Mouse (Mus musculus) cortical plate, adult 2 months (tissue): Measurements from ENCODE around the gene Mapk3. TPM values are rescaled to one million over a fixed set of nuclear protein-coding genes. Genes with fewer than 3 reads are reported as not detected.
"Not testable (repeated sequence)": the region's sequence is repeated elsewhere in the genome, so short reads cannot be mapped to it uniquely, and the experiment has no call there.

Source experiments
- H3K27ac ChIP-seq: fragments of 200-500 bp; 2 replicates; pipeline ENCODE4 v1.5.1; 2012; ENCODE audit warnings: low read length, control low read depth, inconsistent platforms; ENCODE audit not compliant: insufficient read depth
- H3K4me1 ChIP-seq: fragments of 200-500 bp; 2 replicates; pipeline ENCODE4 v1.6.1; 2011; ENCODE audit warnings: low read length; ENCODE audit not compliant: control insufficient read depth, insufficient read depth
- H3K4me3 ChIP-seq: fragments of 200-500 bp; 2 replicates; pipeline ENCODE4 v1.5.1; 2011; ENCODE audit warnings: mild to moderate bottlenecking, low read length, control low read depth; ENCODE audit not compliant: insufficient read depth
- CTCF ChIP-seq: fragments of 200-500 bp; IDR thresholded peaks from 2 replicates; pipeline ENCODE4 v1.5.1; 2011; ENCODE audit warnings: mild to moderate bottlenecking, control low read depth, low read length; ENCODE audit not compliant: insufficient read depth; ENCODE audit errors: extremely low read depth
- POLR2A ChIP-seq: fragments of 200-500 bp; IDR thresholded peaks from 2 replicates; pipeline ENCODE4 v1.6.1; 2011; ENCODE audit warnings: mild to moderate bottlenecking, low read length, control low read depth; ENCODE audit not compliant: insufficient read depth; ENCODE audit errors: extremely low read depth
- polyA plus RNA-seq: library from polyadenylated mRNA; depleted of rRNA; stranded (reverse); fragments of >200 nt; gene quantifications from 2 replicates; pipeline ENCODE4 v1.2.3, GENCODE M21; 2012; rRNA removed

Gene Mapk3
- polyA plus RNA-seq = 246 and 283 TPM in 2 replicates

DNA sequence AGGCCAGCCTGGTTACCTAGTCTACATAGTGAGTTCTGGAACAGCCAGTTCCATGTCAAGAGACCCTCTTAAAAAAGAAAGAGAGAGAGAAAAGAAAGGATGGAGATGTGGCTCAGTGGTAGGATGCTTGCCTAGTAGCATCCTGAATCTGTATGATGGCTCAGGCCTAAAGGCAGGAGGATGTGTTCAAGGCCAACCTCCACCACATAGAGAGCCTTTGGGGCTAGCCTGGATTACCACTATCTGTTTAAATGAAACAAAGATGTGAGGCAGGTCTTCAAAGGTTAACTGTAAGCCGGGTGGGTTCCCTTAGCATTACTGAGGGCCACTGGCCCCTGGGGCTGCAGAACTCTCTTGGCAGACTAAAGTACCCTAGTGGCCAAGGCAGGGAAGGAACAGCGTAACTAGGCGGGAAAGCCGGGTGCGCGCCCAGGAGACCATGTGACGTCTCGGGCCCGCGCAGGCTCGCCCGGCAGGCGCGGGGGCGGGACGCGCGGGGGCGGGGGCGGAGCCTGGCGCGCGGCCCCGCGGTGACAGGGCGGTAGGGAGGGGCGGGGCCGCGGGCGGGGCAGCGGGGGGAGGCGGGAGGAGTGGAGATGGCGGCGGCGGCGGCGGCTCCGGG lies at the start of gene Mapk3:
Gene Mapk3 (plus strand): TSS at position 552 of the 622 bp plus-strand sequence.
- H3K27ac ChIP-seq = peak within 1 kb of the TSS; percentile 89
- no peak for TF ChIP-seq POLR2A
- TF ChIP-seq CTCF = peak; percentile 49
- peaks cover 16% of the 10 kb centered on the region for H3K4me1 ChIP-seq
- peak within 1 kb of the TSS; percentile 71 for H3K4me3 ChIP-seq

GRCm38 (mm10) chr7:126710266-126710665 lies 49.1 kb upstream of the Mapk3 start:
- TF ChIP-seq POLR2A (no peak), CTCF (no peak)
- no peak overlapping the region for H3K4me3 ChIP-seq
- H3K4me1 ChIP-seq = no peaks in the 10 kb centered on the region; the same call in 1 of the 2 replicates
- no peak overlapping the region for H3K27ac ChIP-seq

GRCm38 (mm10) chr7:126711910-126712309 lies 47.5 kb upstream of the Mapk3 start:
- Histone ChIP-seq H3K27ac (no peak overlapping the region), H3K4me3 (no peak overlapping the region), H3K4me1 (peaks cover 3% of the 10 kb centered on the region)
- TF ChIP-seq POLR2A (no peak), CTCF (no peak)

- TF ChIP-seq CTCF (no peak), POLR2A (no peak)
- Histone ChIP-seq H3K4me1 (peaks cover 3% of the 10 kb centered on the region), H3K27ac (no peak overlapping the region)
Observed at GRCm38 (mm10) chr7:126715679-126716078, 43.7 kb upstream of the Mapk3 start.

DNA sequence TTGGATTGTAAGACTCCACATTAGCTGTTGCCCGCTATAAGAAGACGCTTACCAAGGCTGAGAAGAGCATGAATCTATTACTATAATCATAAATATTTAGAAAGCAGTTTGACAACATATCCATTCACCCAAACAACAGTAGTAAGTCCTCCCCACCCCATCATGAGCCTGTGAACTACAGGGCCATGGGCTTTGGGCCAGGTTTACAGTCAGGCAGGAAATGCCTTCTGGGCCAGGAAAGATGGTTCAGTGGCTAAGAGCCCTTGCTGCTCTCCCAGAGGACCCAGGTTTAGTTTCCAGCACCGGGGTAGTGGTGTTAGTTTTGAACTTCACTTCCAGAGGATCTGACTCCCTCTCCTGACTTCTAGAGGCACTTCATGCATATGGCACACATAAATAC lies 41.8 kb upstream of the Mapk3 start:
- Histone ChIP-seq H3K4me1 (peaks cover 3% of the 10 kb centered on the region), H3K4me3 (no peak overlapping the region), H3K27ac (no peak overlapping the region)
- no peak for TF ChIP-seq CTCF
- TF ChIP-seq POLR2A = no peak

More at GRCm38 (mm10) chr7:126715679-126716078, 43.7 kb upstream of the Mapk3 start:
- no peak overlapping the region for H3K4me3 ChIP-seq

DNA sequence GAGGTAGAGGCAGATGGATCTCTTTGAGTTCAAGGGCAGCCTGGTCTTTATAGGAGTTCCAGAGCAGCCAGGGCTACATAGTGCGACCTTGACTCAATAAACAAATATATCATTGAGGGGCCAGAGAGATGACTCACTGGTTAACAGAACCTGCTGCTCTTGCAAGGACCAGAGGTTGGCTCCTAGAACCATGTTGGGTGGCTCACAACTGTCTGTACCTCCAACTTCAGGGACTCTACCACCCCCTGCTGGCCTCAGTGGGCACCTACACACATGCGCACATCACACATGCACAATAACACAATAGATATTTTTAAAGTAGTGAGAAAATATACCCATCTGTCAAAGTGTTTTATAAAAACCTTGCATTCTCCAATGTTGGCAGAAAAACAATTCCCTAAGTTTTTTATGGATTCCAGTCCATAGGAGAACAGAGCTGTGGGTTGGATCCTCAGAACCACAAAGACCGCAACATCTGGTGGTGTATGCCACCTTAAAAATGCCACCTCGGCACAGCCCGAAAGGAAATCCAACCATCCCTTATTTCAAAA lies 40.5 kb upstream of the Mapk3 start:
- no peak overlapping the region for H3K27ac ChIP-seq
- TF ChIP-seq POLR2A (no peak), CTCF (peak; percentile 47; the same call in 1 of the 2 replicates)
- no peak overlapping the region for H3K4me3 ChIP-seq
- peaks cover 3% of the 10 kb centered on the region for H3K4me1 ChIP-seq

DNA sequence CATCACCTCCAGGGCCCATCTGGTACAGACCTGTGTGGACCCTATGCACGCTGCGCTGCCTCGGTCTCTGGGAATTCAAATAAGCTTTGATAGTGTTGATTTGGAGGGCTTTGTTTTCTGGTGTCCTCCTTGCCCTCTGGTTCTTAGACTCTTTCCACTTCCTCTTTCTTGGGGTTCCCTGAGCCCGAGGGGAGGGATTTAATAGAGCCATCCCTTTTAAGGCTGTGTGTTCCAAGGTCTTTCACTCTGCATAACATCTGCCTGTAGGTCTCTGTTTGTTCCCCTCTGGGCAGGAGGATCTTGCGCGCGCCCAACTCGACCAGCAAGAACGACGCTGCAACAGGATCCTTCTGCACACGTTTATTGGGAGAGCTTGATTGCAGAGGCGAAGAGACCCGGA lies 37.8 kb upstream of the Mapk3 start:
- no peak for TF ChIP-seq CTCF
- no peak for TF ChIP-seq POLR2A
- no peaks in the 10 kb centered on the region for H3K4me1 ChIP-seq
- H3K27ac ChIP-seq = no peak overlapping the region
- no peak overlapping the region for H3K4me3 ChIP-seq

DNA sequence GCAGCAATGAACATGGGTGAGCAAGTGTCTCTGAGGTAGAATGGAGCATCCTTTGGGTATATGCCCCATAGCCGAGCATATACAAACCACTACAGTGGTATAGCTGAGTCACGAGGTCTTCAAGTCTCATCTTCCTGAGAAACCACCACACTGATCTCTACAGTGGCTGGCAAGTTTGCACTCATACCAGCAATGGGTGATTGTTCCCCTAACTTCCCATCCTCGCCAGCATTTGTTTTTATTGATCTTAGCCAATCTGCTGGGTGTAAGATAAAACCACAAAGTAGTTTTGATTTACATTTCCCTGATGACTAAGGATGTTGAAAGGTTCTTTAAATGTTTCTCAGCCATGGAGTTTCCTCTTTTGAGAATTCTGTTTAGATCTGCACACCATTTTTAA lies 34.3 kb upstream of the Mapk3 start:
- TF ChIP-seq CTCF (no peak), POLR2A (no peak)
- Histone ChIP-seq H3K27ac (no peak overlapping the region), H3K4me1 (no peaks in the 10 kb centered on the region), H3K4me3 (no peak overlapping the region)

- H3K4me1 ChIP-seq = no peaks in the 10 kb centered on the region
- no peak for TF ChIP-seq CTCF
- no peak for TF ChIP-seq POLR2A
- H3K27ac ChIP-seq = no peak overlapping the region
- H3K4me3 ChIP-seq = no peak overlapping the region
Observed at GRCm38 (mm10) chr7:126725667-126726066, 33.7 kb upstream of the Mapk3 start.

- H3K4me1 ChIP-seq, H3K4me3 ChIP-seq, H3K27ac ChIP-seq: not testable (repeated sequence)
Observed at GRCm38 (mm10) chr7:126730256-126730789, 29.1 kb upstream of the Mapk3 start.

DNA sequence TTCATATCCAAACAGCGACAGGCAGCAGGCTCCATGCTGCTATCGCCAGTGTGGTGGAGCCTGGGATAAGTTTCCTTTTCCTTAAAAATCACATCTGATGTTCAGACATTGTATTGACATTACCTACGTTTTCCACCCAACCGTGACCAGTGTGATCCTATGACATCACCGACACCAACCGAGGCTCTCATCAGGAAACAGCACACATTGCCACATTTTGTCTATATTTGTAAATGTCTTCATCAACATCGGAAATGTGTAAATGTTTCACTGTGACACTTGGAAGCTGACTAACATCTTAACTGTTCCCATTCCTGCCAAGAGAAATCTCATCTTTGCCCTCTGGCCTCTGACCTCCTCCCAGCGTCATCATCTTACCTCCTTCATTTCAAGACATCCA lies 23.3 kb upstream of the Mapk3 start:
- TF ChIP-seq CTCF (no peak), POLR2A (no peak)
- Histone ChIP-seq H3K4me3 (no peak overlapping the region), H3K4me1 (peaks cover 9% of the 10 kb centered on the region), H3K27ac (no peak overlapping the region)
